Mouse (Mus musculus) layer of hippocampus, adult 8-10 months (tissue): Measurements from ENCODE around the gene Plekhg2. TPM values are rescaled to one million over a fixed set of nuclear protein-coding genes. Genes with fewer than 3 reads are reported as not detected.

Experiments used
- DNase-seq, 2 experiments: peaks; one replicate each; pipeline ENCODE4 v3.0.0; 2022; ENCODE audit warnings: low spot score in 2 of 2
- total RNA-seq, 4 experiments: library from RNA; stranded (reverse); gene quantifications; 2 replicates each; pipeline ENCODE4 v1.2.4; 2022

Plekhg2 gene
- total RNA-seq, 4 experiments from 2014 or later, result 5.8 to 7.8 (median 6.5) TPM

DNA sequence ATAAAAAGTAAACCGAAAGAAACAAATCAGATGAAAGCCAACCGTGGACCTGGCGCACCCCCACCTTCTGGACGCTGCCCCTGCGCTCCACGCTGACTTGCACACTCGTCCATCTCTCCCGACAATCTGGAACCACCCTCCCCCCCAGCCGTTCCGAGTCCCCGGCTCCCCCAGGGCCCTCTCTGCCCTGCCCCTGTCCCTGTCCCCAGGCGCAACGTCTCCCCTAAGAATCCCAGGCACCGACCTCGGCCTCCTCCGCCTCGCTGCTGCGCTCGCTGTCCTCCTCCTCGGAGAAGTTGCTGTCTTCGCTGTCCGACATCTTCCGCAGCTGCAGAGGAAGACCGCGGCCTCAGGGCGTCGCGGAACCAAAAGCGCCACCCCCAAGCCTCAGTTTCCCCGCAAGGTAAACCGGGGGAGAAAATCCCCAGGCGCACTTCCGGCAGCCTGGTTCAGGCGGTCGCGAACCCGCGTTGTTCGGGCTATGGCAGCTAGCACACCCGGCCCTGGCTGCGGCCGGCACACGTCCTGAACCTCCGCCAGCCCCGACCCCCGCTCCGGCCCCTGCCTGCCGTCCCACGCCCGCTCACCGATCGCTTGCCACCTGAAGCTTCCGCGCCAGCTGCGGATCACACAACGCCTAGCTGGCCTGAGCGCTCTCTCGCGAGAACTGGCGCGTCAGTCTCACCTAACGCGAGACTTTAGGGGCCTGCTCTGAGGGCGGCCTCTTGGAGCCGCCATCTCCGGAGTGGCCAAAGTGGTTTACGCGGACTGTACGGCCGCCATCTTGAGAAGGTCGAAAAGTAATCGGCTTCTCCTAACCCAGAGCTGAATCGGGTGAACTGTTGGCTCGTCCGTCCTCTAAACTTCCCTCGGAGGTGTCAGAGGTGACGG, 34.0 kb downstream of the Plekhg2 start, which contains the start of gene Supt5:
Supt5 (minus strand) TSS at position 639 of the 891 bp plus-strand sequence.
- DNase-seq, result peak; percentile 96 to 97

DNA sequence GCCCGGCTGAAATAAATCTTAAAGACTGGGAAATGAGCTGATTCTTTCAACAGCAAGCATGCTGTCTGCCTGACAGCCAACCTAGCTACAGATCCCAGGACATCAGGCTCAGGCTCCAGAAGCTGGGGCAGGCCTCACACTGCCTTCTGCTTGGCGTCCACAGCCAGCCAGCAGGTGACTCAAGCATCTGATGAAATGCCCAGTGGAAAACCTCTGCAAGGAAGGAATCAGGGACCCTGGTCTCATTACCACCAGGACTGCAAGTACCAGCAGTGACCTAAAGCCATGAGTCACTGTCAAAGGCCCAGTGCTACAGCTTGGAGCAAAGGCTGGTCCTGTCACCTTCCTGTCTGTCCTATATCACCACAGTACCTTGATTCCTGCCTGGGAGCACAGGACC, 36.9 kb downstream of the Plekhg2 start:
- no peak for DNase-seq

DNA sequence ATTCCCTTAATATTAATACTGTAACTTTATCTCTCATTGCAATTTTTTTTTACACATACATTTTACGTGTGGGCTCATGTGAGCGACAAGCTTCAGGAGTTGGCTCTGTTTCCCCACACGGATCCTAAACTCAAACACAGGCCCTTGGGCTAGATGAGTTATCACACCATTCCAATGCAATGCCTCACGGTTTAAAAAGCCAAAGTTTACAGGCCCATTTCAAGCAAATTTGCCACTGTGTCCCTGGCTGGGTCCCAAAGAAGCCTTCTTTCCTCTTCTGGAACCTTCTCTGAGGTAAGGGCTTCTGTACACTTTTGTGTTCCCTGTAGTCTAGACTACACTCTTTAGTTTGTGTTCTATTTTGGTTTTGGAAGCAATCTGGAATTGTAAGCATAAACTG, 37.9 kb downstream of the Plekhg2 start:
- no peak for DNase-seq

DNA sequence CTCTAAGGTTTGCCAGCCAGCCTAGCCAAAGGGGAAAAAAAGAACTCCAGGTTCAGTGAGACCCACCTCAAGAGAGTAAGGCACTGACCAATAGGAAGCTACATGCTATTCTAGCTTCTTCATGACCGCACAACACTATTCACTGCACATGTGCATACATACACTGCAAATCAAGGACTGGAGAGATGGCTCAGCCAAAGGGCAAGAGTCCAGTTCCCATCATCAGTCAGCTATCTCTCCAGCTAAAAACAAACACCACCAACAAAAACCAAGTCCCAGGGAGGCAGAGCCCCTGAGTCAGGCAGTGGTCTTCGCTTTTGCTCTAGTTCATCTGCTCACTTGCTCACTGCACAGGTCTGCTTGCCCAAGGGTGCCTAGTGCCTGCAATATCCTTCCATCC, 44.1 kb downstream of the Plekhg2 start:
- no peak for DNase-seq

DNA sequence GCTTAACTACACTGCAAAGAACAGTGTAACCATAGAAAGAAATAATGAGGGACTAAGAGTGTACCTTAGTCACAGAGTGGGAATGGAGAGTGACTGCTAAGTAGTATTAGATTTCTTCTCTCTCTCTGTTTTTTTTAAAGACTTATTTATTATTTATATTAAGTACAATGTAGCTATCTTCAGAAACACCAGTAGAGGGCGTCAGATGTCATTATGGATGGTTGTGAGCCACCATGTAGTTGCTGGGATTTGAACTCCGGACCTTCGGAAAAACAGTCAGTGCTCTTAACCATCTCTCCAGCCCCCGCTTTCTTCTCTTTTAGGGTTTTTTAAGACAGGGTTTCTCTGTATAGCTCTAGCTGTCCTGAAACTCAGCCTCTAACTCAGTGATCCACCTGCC, 45.9 kb downstream of the Plekhg2 start:
- no peak for DNase-seq

DNA sequence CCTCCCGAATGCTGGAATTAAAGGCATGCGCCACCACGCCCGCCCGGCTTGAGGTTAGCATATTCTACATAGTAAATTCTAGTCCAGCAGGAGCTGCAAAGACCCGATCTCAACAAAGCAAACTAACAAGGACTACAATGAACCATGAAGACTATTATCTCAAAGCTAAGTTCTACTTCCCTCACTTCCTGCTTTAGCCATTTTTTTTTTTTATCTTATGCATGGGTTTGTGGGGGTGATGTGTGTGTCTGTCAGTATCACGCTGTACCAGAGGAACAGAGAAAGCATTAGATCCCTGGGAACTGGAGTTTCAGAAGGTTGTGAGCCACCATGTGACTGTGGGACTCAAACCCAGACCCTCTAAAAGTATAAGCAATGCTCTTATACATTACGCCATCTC, 47.1 kb downstream of the Plekhg2 start:
- DNase-seq, result no peak

DNA sequence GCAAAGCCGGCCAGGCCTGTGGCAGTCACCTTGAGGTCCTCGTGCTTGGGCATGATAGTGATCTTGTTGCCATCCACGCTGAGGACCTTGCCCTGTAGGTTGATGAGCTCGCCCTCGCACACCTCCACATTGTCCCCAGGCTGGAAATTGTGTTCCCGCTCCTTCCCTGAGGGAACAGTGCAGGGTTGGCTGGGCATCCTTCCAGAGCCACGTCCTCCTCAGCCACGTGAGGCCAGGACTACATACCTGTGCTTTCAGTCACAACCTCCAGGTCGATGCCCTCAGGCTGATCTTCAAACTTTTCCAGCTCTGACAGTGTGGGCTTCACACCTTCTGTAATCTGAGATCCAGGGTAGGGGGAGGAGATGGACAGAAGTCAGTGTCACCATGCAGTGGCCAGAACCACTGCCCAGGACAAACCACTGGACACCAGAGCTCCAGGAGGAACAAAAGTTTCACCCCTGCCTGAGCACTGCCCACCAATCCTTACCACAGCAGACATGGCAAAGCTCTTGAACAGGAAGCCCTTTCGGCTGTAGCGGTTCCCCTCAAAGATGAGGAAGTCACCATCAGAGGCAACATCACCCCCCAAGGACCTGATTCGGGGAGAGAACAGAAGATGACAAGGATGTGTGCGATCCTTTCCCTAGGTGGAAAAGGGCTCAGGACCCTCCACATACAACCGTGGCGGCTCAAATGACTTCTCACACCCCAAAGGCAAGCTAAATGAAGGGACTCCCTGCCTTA, 50.3 kb downstream of the Plekhg2 start:
- no peak for DNase-seq

DNA sequence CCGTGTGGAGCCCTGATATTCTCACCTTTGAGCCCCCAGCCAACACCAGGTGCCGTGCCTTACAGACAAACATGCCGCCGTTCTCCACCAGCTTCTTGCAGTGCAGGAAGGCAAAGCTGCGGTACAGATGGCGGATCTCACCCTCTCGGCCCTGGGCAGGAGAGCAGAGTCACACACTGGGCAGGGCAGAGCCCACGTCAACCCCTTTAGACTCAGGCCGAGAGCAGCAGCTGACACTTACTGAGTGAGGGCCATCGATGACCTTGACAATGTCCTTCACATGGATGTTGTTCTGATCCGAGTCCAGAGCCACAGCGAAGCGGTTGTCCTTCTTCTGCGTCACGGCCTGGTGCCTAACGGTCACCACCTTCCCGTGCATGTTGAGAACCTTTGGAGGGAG, 53.7 kb downstream of the Plekhg2 start:
- no peak for DNase-seq

DNA sequence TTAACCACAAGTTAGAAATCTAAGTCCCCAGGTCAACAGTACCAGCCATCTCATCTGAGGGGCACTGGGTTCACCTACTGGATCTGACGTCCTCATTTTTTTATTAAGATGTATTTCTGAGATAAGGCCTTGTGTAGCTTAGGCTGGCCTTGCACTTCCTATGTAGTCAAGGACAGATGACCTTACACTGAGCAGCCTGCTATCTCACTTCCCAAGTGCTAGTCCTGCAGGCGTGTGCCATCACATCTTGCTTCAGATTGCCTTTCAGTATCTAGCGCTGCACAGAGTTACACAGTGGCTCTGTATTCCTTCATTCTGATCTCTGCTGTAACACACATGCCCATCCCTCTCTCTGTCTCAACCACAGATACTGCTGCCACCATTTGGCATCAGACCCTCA, 54.4 kb downstream of the Plekhg2 start:
- DNase-seq, result no peak

DNA sequence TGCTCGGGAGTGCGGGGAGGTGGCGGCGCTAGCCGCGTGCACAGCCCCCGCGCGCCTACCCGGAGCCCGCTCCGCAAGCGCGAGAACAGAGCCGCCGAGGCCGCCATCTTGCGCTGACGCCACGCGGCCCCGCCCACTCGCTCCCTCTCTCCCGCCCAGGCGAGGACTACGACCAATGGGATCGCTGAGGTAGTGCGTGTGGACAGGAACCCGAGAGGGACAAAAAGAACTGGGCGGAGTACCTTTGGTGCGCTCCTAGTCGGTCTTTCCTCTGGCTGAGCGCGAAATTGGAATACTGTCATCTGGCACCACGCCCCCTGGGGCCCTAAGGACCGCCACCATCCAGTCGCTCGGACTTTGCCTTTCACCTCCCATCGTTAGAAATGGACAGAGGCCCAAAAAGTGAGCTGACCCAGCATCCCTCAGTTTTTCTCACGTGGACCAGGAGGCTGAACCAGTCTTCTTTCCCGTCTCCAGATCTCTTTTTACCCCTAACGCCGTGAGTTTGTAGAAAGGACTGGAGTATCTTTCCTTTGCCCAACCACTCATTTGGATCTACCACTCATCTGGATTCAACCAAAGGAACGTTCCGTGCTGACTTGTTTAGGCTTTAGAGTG, 60.4 kb downstream of the Plekhg2 start, which contains the start of gene Timm50:
Timm50 (minus strand) TSS at position 147 of the 618 bp plus-strand sequence.
- DNase-seq, result peak; percentile 97 to 98

DNA sequence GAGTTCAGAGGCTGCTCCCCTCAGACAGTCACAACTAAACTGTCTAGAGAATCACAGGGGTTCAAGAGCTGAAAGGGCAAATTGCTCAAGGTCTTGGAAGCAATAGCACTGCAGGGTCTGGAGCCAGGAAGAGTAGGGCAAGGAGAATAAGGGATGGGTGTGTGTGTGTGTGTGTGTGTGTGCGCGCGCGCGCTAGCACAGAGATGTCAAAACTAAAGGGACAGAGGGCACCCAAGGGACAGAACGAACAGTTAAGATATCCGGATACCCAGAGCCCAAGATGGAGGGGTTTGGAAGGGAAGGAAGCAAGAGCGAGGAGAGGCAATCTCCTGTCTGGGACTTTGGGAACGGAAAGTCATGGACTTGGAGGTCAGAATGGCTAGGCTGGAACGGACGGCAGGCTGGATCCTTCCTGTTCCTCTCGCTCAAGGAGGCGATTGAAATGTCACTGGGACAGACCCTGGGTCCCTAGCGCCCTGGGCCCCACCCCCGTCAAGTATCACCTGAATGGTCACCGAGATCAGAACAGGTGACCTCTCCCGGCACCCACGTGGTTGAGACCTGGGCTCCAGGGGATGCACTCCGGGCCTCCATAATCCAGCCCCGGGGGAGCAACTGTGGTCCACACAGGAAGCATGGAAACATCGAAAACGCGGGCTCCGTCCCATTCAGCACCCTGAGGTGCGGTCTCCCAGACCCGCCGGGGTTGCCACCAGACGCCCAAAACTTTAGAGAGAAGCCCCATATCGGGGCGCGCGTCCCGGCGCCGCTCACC, 61.1 kb downstream of the Plekhg2 start:
- DNase-seq, result peak in 1 of 2 experiments; percentile 23

DNA sequence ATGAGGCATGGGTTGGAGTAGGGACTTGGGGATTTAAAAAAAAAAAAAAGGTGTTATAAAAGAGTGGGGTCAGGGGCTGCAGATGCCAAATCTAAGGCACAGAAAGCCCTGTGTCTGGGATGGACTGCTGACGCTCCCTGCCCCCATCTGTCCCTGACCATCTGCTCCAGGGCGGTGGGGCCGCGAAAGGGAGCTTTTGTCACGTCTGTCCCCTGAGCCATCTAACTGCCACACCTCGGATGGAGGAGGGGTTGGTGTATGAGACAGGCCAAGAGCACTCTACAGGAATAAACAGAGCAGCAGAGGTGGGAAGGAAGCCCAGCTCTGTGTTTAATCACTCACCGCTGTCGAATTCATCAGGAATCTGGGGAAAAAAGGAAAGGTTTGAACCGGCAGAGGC, 62.7 kb downstream of the Plekhg2 start:
- no peak for DNase-seq

Other genes with a start within 250 kb of the Plekhg2 start
- gene 9530053A07Rik, start 243.1 kb downstream of the Plekhg2 start, total RNA-seq, result not detected
- gene Fbl, start 202.9 kb downstream of the Plekhg2 start, total RNA-seq, result 10 to 100 TPM; 44.6 to 56.7 (median 54.5) TPM
- gene Dyrk1b, start 193.1 kb downstream of the Plekhg2 start, total RNA-seq, result 10 to 100 TPM; 39.6 to 52.5 (median 46.4) TPM
- gene Eid2, start 104.7 kb downstream of the Plekhg2 start, total RNA-seq, result 10 to 100 TPM; 48.7 to 58.6 (median 56.9) TPM
- gene Eid2b, start 94.9 kb downstream of the Plekhg2 start, total RNA-seq, result 10 to 100 TPM; 29.9 to 39.5 (median 31.7) TPM
- gene Selenov, start 81.4 kb downstream of the Plekhg2 start, total RNA-seq, result under 1 TPM in 2 of 4 experiments, not detected in 2; 0.70 to 0.98 TPM
- 1 to 10 TPM; 1.1 to 2.2 (median 1.7) TPM for gene Dll3, start 70.4 kb downstream of the Plekhg2 start, total RNA-seq
- 10 to 100 TPM; 41.2 to 54.2 (median 46.0) TPM for gene Timm50, start 60.5 kb downstream of the Plekhg2 start, total RNA-seq
- 100 to 1,000 TPM; 119 to 125 (median 122) TPM for gene Supt5, start 33.9 kb downstream of the Plekhg2 start, total RNA-seq
- 100 to 1,000 TPM; 531 to 646 (median 582) TPM for gene Rps16, start 21.9 kb downstream of the Plekhg2 start, total RNA-seq
- 1 to 10 TPM; 1.8 to 7.9 (median 5.0) TPM for gene Zfp36, start 7.7 kb upstream of the Plekhg2 start, total RNA-seq
- 10 to 100 TPM; 16.0 to 20.2 (median 17.1) TPM for gene Med29, start 20.1 kb upstream of the Plekhg2 start, total RNA-seq
- 10 to 100 TPM; 72.9 to 77.5 (median 75.4) TPM for gene Paf1, start 20.4 kb upstream of the Plekhg2 start, total RNA-seq
- gene Gmfg, start 64.8 kb upstream of the Plekhg2 start, total RNA-seq, result 1 to 10 TPM; 1.6 to 5.2 (median 3.2) TPM
- 10 to 100 TPM; 68.2 to 77.3 (median 71.5) TPM for gene Lrfn1, start 79.4 kb upstream of the Plekhg2 start, total RNA-seq
- not detected for gene Ifnl2, start 137.9 kb upstream of the Plekhg2 start, total RNA-seq
- not detected for gene Ifnl3, start 150.2 kb upstream of the Plekhg2 start, total RNA-seq
- gene Sycn, start 168.3 kb upstream of the Plekhg2 start, total RNA-seq, result not detected
- under 1 TPM in 1 of 4 experiments, not detected in 3; 0.36 TPM for gene Nccrp1, start 174.7 kb upstream of the Plekhg2 start, total RNA-seq
- 10 to 100 TPM; 62.6 to 73.9 (median 66.2) TPM for gene Samd4b, start 225.5 kb upstream of the Plekhg2 start, total RNA-seq
- gene Pak4, start 225.6 kb upstream of the Plekhg2 start, total RNA-seq, result 10 to 100 TPM; 12.2 to 14.2 (median 13.1) TPM